Mouse (Mus musculus) lung, adult 2 months (tissue): Measurements from ENCODE around the gene Arhgap19. TPM values are rescaled to one million over a fixed set of nuclear protein-coding genes. Genes with fewer than 3 reads are reported as not detected.
A peak's percentile ranks its signal among the peaks of the same experiment; 100 is the strongest.

Experiments
- DNase-seq: peaks from one replicate; pipeline ENCODE4 v3.0.0; 2022
- H3K4me1 ChIP-seq: fragments of 200-500 bp; 2 replicates; pipeline ENCODE4 v1.6.1; 2011; ENCODE audit warnings: low read length; ENCODE audit not compliant: control insufficient read depth, insufficient read depth
- H3K4me3 ChIP-seq: fragments of 200-500 bp; replicated peaks from 2 replicates; pipeline ENCODE3; 2011; ENCODE audit warnings: low read depth, mild to moderate bottlenecking, control low read depth, low read length; ENCODE audit errors: extremely low read depth
- CTCF ChIP-seq: fragments of 200-500 bp; IDR thresholded peaks from 2 replicates; pipeline ENCODE4 v1.5.1; 2011; ENCODE audit warnings: mild to moderate bottlenecking, low read length, control low read depth; ENCODE audit not compliant: insufficient read depth
- POLR2A ChIP-seq: fragments of 200-500 bp; IDR thresholded peaks from 2 replicates; pipeline ENCODE4 v1.6.1; 2011; ENCODE audit warnings: low read depth, mild to moderate bottlenecking, control low read depth, low read length, borderline replicate concordance; ENCODE audit errors: extremely low read depth
- WGBS: fragments of 180-500 bp; shearing (Covaris S2); methylation state at CpG from one replicate; pipeline ENCODE4 v1.1.7; 2018; 5-methylcytosine and 5-hydroxymethylcytosine counted together
- polyA plus RNA-seq: library from polyadenylated mRNA; depleted of rRNA; stranded (reverse); fragments of >200 nt; gene quantifications from 2 replicates; pipeline ENCODE4 v1.2.3, GENCODE M21; 2012

Gene Arhgap19
- polyA plus RNA-seq, 1 experiment: 2.2 TPM

DNA sequence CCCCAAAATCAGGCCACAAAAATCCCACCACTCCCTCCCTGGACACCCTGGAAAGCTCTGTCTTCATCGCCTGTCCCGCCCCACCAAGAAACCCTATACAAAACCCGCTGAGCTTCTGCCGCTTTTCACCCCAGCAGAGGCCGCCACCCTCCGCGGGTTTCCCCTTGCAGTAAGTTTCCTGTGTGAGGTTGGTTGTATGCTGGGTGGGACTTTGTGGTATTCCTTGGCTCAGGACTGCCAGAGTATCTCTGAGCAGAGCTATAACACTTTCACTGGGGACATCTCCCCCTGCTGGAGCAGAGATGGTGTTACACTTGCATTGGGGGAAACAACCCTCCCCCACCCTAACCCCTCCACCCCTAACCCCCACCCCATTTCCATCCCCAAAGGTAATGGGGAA lies 1.5 kb upstream of the Arhgap19 start:
- H3K4me3 ChIP-seq: no peak overlapping the region
- no peak for DNase-seq
- 42% methylated on average over 7 of the region's 7 CpGs for WGBS
- TF ChIP-seq CTCF (no peak), POLR2A (no peak)
- H3K4me1 ChIP-seq: no peaks in the 10 kb centered on the region

DNA sequence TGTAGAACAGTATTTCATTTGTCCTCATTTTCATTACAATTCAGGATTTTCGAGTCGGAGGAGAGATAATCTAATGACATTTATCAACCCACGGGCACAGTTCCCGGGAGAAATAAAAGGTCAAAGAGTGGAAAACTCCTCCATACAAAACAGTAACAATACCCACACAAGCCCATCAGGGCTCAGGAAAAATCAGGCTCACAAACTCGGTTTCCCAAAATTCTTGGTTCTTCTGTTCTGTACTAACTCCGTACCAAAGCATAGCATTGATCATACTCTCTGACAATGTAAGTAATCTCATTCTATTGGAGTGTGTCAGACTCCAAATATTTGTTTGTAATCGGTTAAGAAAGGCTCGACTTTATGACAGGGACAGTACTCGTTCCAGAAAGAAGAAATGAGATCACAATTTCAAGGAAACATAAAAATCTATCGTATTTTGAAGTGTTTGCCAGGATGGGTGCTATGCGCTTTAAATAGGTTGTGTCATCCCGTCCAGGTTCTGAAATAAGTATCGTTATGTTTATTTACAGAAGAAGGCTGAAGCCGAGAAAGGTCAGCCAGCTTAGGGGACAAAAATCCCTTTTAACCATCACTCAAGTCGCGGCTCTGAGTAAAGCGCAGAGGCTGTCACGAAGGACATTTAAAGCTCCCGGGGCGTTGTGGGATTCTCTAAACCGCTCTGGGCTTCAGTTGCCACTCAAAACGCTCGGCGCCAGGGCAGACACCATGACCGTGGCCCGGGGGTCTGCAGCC lies 683 bp downstream of the Arhgap19 start:
- Histone ChIP-seq H3K4me3 (peak overlapping the region; percentile 92), H3K4me1 (no peaks in the 10 kb centered on the region)
- WGBS: 2% methylated on average over 26 of the region's 26 CpGs
- no peak for DNase-seq
- TF ChIP-seq CTCF (no peak), POLR2A (no peak)

GRCm38 (mm10) chr19:41800451-41800850 lies 1.4 kb downstream of the Arhgap19 start:
- TF ChIP-seq CTCF (no peak), POLR2A (no peak)
- H3K4me3 ChIP-seq: no peak overlapping the region
- WGBS: 47% methylated on average over 6 of the region's 6 CpGs

DNA sequence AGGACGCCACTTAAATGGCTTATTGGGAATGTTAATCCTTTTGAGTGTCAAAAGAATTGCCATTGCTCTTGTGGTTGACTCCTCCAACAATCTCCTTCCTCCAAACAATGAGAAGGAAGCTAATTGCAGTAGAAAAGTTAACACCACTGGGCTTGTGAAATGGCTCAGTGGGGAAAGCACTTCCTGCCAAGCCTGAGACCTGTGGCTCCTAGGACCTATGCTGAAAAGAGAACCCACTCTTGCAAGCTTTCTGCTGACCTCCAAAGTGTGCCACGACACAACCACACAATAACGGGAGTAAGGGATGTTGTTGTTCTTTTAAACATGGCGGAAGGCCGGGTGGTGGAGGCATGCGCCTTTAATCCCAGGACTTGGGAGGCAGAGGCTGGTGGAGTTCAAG lies 4.3 kb downstream of the Arhgap19 start:
- H3K4me1 ChIP-seq: no peaks in the 10 kb centered on the region; the same call in 1 of the 2 replicates
- no peak for DNase-seq
- TF ChIP-seq CTCF (no peak), POLR2A (no peak)
- WGBS: 92% methylated on average over 6 of the region's 6 CpGs
- no peak overlapping the region for H3K4me3 ChIP-seq

More at GRCm38 (mm10) chr19:41800451-41800850, 1.4 kb downstream of the Arhgap19 start:
- H3K4me1 ChIP-seq: no peaks in the 10 kb centered on the region
- no peak for DNase-seq

DNA sequence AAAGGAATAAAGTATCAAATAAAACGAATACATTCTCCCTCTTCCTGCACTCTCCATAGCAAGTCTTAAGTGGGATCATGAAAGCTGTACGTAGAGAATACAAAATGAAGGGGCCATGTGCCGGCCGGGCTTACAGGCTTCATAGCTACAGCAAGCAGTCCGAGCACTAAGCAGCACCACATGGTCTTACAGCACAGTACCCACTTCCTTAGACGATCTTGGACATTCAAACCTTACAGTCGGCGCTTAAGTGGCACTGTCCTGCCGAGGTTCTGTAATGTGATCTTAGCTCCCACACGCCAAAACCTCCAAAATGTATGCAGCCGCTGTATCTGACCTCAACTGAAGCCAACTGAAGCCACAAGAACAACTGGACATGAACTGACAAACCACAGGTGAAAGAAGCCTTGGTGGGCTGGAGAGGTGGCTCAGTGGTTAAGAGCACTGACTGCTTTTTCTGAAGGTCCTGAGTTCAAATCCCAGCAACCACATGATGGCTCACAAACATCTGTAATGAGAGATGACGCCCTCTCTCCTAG lies 5.0 kb downstream of the Arhgap19 start:
- Histone ChIP-seq H3K4me1 (no peaks in the 10 kb centered on the region; the same call in 1 of the 2 replicates), H3K4me3 (no peak overlapping the region)
- WGBS: 73% methylated on average over 12 of the region's 12 CpGs
- no peak for TF ChIP-seq POLR2A
- TF ChIP-seq CTCF: no peak
- DNase-seq: no peak

DNA sequence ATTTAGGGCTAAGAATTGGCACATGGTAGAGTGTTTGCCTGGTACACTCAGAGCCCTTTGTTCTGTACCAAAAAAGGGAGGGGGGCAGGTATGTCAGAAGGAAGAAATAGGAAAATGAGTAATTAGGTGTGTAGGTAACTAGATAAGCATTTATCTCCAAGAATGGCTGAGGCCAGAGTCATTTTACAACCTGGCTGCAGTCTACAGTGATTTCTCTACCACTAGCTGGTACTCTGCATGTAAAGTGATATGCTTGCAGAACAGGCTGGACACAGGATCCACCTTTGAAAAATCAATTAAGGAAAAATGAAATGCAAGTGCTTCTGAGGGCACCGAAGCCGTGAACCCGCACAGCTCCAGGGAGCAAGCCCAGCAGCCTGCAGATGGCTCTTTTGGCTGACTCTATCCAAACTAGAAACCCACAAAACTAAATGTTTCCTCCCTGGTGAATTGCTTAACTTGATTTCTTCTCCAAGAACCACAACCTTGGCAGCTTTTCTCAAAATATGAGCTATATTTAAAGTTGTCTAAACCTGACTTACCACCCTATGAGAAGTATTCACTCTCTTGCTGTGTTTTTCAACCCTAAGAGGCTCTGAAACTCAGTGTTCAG lies 5.6 kb downstream of the Arhgap19 start:
- no peak for DNase-seq
- TF ChIP-seq POLR2A (no peak), CTCF (no peak)
- Histone ChIP-seq H3K4me1 (no peaks in the 10 kb centered on the region; the same call in 1 of the 2 replicates), H3K4me3 (no peak overlapping the region)
- 63% methylated on average over 3 of the region's 3 CpGs for WGBS

DNA sequence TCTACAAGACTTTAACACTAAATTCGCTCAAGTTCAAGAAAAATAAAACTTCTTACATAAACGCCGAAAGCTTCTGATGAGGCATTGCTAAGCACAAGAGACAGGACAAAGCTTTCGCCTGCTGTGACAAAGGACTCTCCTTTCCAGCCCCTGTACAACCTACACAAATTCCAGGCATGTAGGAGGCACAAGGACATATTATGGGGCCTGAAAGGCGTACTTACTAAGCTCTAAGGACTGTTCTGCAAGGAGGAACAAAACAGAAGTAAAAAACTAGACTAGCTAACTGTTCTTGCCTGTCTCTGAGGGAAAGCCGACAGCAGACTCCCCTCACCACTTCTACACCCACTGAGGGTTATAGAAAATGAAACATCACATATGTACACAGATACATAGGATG lies 6.9 kb downstream of the Arhgap19 start:
- TF ChIP-seq POLR2A (no peak), CTCF (no peak)
- DNase-seq: no peak
- Histone ChIP-seq H3K4me1 (no peaks in the 10 kb centered on the region; the same call in 1 of the 2 replicates), H3K4me3 (no peak overlapping the region)
- 86% methylated on average over 6 of the region's 6 CpGs for WGBS

GRCm38 (mm10) chr19:41794017-41794416 lies 7.8 kb downstream of the Arhgap19 start:
- Histone ChIP-seq H3K4me3 (no peak overlapping the region), H3K4me1 (no peaks in the 10 kb centered on the region; the same call in 1 of the 2 replicates)
- no peak for TF ChIP-seq CTCF
- TF ChIP-seq POLR2A: no peak
- no peak for DNase-seq

DNA sequence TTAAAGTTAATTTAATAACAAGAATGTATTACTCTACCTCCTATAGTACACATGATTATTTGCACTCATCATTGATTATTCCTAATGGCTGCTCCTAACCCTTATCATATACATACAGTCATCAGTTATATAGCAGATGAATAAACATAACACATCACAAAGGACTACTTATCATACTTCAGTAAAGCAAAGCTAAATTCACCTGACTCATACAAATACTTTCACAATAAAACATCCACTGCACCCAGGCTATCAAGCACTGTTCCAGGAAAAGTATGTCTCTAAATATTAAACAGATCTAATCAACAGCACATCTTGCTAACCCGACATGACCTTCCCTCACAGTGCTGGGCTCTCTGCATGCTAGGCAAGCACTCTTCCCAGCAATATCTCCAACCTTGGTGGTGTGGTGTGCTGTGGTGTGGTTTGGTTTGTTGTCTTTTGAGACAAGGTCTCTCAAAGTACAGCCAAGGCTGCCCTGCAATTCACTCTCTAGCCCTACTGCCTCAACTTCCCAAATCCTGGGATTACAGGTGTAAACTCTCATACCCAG lies 8.8 kb downstream of the Arhgap19 start:
- WGBS: 45% methylated on average over 1 of the region's 1 CpGs

More for the DNA sequence above, 8.8 kb downstream of the Arhgap19 start:
- Histone ChIP-seq H3K4me3 (no peak overlapping the region), H3K4me1 (no peaks in the 10 kb centered on the region; the same call in 1 of the 2 replicates)
- no peak for TF ChIP-seq POLR2A
- no peak for TF ChIP-seq CTCF
- no peak for DNase-seq
